Mouse (Mus musculus): Measurements from ENCODE around the gene Arhgef9.

Arhgef9 gene

GRCm38 (mm10) chrX:95196104-95196919 is at the start of gene Arhgef9:
TSS of gene Arhgef9 (minus strand) at chrX:95196856.
- peak; percentile 53 for DNase-seq (ENCODE audit: low spot score)

DNA sequence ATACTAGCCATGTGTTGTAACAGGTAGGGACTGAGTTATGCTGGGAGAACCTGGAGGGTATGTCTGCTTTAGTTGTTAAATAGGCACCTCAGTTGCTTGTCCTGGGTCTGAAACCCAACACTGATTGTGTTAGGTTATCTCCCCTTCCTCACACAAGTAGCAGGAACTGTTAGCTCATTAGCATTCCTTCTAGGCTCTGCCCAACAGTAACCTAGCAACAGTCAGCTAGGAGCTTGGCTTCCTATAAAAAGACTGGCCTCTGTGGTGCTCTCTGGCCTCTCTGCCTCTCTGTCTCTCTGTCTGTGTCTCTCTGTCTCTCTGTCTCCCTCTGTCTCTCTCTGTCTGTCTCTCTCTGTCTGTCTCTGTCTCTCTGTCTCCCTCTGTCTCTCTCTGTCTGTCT is 42.2 kb upstream of the Arhgef9 start:
- peak; percentile 43 for DNase-seq (ENCODE audit: low spot score)

GRCm38 (mm10) chrX:95195363-95196103 is 1.1 kb downstream of the Arhgef9 start:
- DNase-seq (ENCODE audit: low spot score), result peak; percentile 6

- DNase-seq (ENCODE audit: low spot score), result peak; percentile 62
Observed at GRCm38 (mm10) chrX:95175978-95176377, 20.7 kb downstream of the Arhgef9 start.

DNA sequence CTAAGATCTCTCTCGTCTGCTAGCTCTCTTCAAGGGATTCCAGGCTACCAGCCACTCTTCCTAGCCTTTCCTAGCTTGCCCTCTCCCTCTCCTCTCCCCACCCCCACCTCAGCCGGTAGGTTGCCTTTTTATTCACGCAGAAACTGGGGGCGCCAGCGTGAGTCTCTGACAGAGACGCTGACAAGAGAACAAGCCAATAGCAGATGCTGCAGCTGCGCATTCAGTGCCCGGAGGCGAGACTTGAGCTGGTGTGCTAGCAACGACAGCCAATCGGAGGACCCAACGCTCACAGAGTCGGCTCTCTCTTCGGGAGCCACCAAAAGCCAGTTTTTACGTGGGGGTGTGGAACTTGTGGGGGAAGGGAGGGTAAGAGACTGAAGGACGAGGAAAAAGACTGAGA is 30.3 kb downstream of the Arhgef9 start:
- peak; percentile 86 for DNase-seq (ENCODE audit: low spot score)

- DNase-seq (ENCODE audit: low spot score), result peak; percentile 19
Observed at GRCm38 (mm10) chrX:95165671-95166127, 31.0 kb downstream of the Arhgef9 start.

DNA sequence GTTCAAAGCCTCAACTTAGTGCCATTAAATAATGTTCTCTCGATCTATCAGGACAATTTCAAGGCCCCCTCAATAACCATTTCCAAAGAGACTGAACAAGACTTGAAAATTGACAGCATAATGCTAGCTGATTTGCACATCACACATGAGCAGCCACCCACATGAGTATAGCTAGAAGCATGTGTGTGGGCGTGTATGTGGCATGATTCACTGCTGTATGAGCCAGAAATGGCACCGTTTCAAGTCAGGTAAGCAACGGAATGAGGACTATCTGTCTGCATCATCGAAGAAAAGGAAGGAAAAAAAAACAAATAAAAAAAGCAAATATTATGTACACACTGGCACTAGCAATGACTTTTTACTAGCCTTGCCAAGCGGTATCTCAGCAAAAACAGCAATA is 32.5 kb downstream of the Arhgef9 start:
- DNase-seq (ENCODE audit: low spot score), result no peak

DNA sequence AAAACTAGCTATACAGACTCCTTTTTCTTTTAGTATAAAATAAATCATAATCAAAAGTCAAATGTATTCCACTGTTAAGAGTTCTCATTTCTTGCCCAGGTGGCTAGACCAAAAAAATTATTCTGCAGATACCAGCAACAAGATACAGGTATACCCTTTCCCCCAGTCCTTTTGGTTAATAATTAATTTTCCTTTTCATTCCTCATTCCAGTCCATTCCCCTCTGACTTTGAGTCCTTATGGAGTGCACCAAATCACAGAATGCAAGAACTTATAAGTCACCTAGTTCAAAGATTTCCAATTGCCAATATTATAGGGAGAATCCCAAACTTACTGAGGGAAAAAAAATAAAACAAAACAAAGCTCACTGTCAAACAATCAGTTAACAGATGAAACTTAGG is 33.2 kb downstream of the Arhgef9 start:
- DNase-seq (ENCODE audit: low spot score), result no peak

DNA sequence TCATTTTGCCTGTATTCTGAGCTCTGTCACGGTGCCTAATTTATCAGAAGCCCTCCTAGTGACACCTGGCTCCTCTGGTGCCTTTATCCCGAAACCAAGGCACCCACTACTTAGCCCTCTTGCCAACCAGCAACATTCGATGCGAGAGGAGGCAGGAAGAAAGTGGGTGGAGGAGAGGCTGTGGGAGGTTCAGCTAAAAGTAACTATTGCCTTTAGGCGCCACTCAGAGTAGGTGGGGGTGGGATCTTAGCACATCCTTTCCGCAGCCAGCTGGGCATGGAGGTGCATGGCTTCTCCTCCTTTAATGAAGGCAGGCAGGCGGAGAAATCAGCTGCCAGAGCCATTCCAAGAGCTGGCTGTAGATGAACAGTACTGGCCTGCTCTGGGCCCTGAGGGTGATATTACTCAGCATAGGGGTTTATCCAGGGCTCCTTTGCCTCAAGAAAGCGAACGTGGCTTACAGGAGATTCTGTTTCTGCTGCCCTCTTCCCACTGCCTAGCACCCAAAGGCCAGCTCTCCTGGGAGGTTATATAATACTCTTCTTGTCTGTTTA is 39.7 kb downstream of the Arhgef9 start:
- peak; percentile 16 for DNase-seq (ENCODE audit: low spot score)

DNA sequence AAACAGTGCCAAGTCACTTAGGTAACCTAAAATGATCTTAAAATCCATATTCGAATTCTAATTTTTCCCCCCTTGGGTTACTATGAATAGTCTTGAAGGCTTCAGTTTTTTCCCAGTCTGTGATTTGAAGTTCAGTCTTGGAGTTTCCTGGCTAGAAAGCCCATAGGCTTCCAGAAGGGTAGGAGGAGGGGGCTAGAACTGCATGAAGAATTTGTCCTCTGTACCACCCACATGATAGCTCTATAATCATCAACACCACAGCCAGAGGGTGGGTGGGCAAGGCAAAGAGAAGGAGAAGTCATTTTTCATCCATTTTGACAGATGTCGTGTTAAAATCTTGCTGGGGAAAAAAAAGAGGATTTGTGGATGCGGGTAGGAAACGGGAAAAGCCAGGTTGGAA is 58.0 kb downstream of the Arhgef9 start:
- DNase-seq (ENCODE audit: low spot score), result no peak

GRCm38 (mm10) chrX:95133502-95133901 is 63.2 kb downstream of the Arhgef9 start:
- DNase-seq (ENCODE audit: low spot score), result no peak

- DNase-seq (ENCODE audit: low spot score), result no peak
Observed at GRCm38 (mm10) chrX:95132996-95133395, 63.7 kb downstream of the Arhgef9 start.

DNA sequence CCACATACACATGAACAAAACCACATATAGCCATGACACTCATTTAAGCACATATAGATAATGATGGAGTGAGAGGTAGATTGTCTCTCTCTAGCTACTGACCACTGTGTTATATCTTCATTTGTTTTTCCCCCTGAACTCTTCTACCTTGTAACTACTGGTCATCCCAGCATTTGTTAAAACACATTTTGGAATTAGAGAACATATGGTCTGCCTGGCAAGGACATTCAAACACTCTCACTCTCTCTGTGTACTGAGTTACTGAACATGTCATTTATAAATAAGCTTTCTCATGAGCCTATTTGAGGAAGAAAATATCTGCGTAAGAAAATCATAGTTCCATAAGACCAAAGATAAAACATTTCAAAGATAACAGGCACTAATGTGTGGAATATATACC is 64.9 kb downstream of the Arhgef9 start:
- DNase-seq (ENCODE audit: low spot score), result no peak

DNA sequence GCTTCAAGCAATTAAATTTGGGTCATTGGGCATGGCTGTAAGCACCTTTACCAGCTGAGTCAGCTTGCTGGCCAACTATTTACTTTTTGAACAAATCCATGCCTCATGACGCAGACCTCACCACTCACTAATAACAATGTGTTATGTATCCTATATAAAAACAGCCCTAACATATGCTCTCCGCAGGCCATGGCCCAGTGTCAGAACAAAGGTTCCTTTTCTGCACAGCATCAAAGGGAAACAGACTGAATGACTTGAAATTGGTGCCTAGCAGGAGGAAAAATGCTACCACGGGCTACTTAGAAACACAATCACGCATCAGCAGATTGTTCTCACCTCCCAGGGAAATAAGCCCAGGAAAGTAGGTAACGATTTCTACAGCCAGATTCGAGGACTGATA is 73.2 kb downstream of the Arhgef9 start:
- no peak for DNase-seq (ENCODE audit: low spot score)

GRCm38 (mm10) chrX:95104361-95104760 is 92.3 kb downstream of the Arhgef9 start:
- DNase-seq (ENCODE audit: low spot score), result no peak

DNA sequence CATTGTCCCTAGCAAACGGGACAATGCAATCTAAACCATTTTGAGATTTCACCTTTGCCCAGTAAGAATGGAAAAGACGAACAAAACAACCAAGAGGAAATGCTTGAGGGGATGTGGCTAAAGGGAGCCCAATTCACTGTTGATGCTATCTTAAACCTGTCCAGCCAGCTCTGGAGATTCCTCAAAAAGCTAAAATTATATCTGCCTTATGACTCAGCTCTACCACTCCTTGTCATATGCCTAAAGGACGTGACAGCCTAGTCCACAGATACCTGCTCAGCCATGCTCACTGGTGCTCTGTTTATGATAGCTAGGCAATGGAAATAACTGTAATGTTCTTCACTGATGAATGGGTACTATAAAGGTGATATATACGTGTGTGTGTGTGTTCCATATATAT is 109.0 kb downstream of the Arhgef9 start:
- DNase-seq (ENCODE audit: low spot score), result no peak

DNA sequence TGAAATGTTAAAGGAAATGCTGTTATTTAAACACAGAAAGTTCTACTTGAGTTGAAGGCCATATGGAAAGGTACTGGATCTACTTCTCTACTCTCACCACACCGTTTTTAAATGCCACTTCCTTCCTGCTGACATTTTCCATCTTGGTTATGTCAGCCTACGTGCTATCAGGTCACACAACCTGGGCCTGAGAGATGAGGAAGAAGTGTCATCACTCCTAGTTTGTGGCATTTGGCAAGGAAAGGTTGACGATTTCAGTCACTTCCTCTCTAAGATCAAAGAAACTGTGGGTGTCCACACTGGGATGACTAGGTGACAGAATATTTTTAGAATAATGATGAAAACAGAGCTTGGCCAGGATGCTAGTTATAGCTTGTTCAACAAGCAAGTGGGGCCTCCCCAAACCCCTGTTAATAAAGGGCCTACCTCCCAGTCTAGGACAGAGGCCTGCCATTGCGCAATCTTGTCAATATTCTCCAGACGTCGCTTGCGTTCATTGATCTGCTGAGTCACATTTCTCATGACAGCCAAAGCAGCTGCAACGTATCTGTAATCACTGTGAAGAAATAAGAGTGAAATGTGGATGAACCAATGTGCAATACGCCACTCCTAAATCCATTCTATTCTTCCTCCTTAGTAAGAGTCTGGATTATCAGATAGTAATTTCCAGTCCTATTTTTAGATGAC is 119.5 kb downstream of the Arhgef9 start:
- no peak for DNase-seq (ENCODE audit: low spot score)

DNA sequence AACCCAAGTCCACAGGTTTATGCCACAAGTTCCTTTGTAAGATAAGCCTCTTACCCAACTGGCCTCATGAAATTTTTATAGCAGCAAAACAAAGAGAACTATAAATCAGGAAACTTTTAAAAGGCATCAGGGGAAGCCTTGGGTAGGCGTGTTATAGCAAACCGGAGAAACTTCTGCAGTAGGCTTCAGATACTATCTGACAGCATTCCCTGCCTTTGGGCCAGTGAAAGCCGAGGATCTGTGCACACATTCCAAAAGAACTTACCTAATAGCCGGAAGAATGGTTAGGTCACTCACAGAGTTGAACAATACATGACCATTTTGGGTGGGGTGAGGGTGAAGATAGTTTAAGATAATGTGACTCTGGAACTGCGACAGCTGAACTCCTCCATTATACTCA is 168.7 kb downstream of the Arhgef9 start:
- DNase-seq (ENCODE audit: low spot score), result no peak

GRCm38 (mm10) chrX:95026361-95026892 is 170.2 kb downstream of the Arhgef9 start, which contains the start of gene Spin4:
TSS of gene Spin4 (minus strand) at chrX:95026682.
- DNase-seq (ENCODE audit: low spot score), result peak; percentile 75

GRCm38 (mm10) chrX:95025779-95026360 is 170.8 kb downstream of the Arhgef9 start:
- no peak for DNase-seq (ENCODE audit: low spot score)

GRCm38 (mm10) chrX:95012033-95012432 is 184.6 kb downstream of the Arhgef9 start:
- peak; percentile 74 for DNase-seq (ENCODE audit: low spot score)
